Mouse (Mus musculus): Measurements from ENCODE around the gene Mvp. TPM values are rescaled to one million over a fixed set of nuclear protein-coding genes. Genes with fewer than 3 reads are reported as not detected.

Gene Mvp
- 39.1 and 72.4 TPM in 2 replicates for polyA plus RNA-seq (2012; ENCODE audit: insufficient read depth, low replicate concordance)

DNA sequence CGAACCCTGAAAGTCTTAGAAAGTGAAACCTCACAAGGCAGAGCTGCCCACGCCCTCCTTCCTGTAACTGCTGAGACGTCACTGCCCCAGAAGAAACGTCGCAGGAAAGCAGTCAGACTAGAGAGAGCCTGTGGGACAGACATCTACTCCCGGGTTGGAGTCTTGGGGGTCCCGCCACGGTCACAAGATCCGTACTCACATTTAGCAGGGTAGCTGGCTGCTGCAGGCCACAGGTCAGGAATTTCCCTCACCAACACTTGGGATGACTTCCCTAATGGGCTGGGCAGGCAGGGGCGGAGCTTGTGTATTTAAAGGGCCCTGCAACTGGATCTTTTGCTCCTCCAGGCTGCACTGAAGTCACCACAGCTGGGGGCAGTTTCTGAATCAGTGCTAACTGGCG is at the start of gene Mvp:
Mvp (minus strand) TSS at position 302 of the 400 bp plus-strand sequence.
- Histone ChIP-seq H3K9me3 (no peaks in the 10 kb centered on the region), H3K4me1 (peaks cover 85% of the 10 kb centered on the region), H3K4me3 (replicated peaks) (peak within 1 kb of the TSS; percentile 96), H3K27me3 (replicated peaks) (no peaks in the 10 kb centered on the region), H3K36me3 (replicated peaks; ENCODE audit: low read length) (peaks cover 53% of the 10 kb centered on the region)
- TF ChIP-seq GATA1 (IDR thresholded peaks at IDR 0.05; ENCODE audit: borderline replicate concordance, low read length) (no peak), FLI1 (IDR thresholded peaks at IDR 0.05; ENCODE audit: low read length) (no peak)

DNA sequence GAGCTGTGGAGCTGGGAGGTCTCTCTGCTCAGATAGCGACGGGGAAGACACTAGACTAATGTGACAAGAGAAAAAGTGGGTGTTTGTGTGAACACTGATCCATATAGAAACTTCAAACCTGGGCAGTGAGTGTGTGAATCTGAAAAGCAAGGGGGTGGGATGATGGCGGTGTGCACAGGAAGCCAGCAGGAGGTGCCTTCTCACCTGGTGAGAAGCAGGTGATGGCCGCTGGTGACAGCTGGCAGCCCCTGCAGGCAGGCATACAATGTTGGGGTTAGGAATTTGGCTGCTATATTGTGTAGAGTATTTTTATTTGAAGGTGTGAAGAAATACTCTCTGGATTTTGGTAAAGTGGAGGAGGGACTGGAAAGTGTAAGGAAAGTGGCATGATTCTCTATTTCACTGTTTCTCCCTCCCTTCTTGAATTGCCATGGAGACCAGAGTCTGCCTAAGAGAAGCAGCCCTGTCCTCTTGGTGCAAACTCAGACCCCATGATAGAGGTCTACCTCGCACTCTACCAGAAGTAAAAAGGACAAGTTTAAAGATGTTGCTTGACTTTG is 40.7 kb upstream of the Mvp start:
- no peaks in the 10 kb centered on the region for H3K36me3 ChIP-seq (replicated peaks; ENCODE audit: low read length)
- TF ChIP-seq FLI1 (IDR thresholded peaks at IDR 0.05; ENCODE audit: low read length), result no peak
- no peak for TF ChIP-seq GATA1 (IDR thresholded peaks at IDR 0.05; ENCODE audit: borderline replicate concordance, low read length)
- H3K4me3 ChIP-seq (replicated peaks), result no peak overlapping the region
- peaks cover 64% of the 10 kb centered on the region for H3K27me3 ChIP-seq (replicated peaks)
- H3K9me3 ChIP-seq, result peaks cover 7% of the 10 kb centered on the region; the same call in 1 of the 2 replicates
- peaks cover 15% of the 10 kb centered on the region; the same call in 1 of the 2 replicates for H3K4me1 ChIP-seq

DNA sequence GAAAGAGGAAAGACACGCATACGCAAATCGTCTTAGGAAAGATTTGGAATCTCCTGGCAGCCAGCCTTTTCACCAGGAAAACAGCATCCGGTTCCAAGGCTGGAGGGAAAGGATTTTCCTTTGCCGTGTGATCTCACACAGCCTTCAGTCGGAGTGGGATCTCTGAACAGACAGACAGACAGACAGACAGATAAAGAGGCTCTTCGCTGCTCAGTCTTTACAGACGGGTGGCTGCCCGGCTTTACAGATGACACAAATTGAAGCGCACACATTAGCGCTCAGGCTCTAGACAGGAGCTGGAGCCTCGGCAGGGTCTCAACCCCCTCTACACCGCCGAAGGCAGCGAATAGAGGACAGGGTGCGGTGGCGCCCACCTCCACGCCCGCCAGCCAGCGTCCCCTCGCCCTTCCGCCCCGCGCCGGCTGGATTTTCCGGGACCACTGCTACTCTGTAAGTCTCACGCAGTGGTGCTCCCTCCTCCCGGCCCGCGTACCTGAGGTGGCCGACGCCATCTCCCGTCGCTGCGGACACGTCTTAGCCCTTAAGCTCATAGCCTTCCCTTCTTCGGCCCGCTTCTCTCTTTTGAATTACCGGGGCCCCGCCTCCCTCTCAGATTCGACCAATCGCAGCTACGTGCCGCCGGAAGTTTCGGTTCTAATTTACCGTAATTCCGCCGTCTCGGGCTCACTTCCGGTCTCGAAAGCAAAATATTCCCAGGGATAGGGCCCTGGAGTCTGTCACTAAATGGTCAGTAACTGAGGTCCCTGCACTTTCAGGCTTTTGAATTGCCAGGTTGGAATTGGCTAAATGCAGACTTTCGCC is 27.6 kb upstream of the Mvp start, which contains the start of gene Kif22:
Kif22 (minus strand) TSS at position 621 of the 822 bp plus-strand sequence.
- TF ChIP-seq GATA1 (IDR thresholded peaks at IDR 0.05; ENCODE audit: borderline replicate concordance, low read length) (no peak), FLI1 (IDR thresholded peaks at IDR 0.05; ENCODE audit: low read length) (peak; percentile 96; the same call in 1 of the 2 replicates)
- peaks cover 2% of the 10 kb centered on the region for H3K27me3 ChIP-seq (replicated peaks)
- H3K4me1 ChIP-seq, result peaks cover 31% of the 10 kb centered on the region
- peaks cover 16% of the 10 kb centered on the region for H3K36me3 ChIP-seq (replicated peaks; ENCODE audit: low read length)
- H3K4me3 ChIP-seq (replicated peaks), result peak within 1 kb of the TSS; percentile 100
- H3K9me3 ChIP-seq, result peaks cover 7% of the 10 kb centered on the region; the same call in 1 of the 2 replicates

DNA sequence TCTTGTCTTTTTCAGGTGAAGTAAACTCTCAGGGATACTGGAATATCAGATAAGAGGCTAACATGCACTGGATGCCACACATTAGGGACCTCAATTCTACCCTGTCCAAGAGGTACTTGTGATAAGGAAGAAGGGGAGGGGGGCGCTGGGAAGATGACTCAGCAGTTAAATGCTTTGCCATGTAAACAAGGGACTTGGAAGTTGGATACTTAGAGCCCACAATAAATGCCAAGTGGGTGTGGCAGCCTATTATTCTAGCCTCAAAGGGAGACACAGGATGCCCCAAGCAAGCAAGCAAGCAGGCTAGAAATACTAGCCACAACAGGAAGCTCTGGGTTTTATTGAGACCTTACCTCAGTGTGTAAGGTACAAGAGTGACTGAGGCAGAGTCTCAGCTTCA is 16.8 kb upstream of the Mvp start:
- peaks cover 81% of the 10 kb centered on the region for H3K36me3 ChIP-seq (replicated peaks; ENCODE audit: low read length)

GRCm38 (mm10) chr7:127030172-127030571 is 15.8 kb upstream of the Mvp start:
- peaks cover 56% of the 10 kb centered on the region for H3K4me1 ChIP-seq
- H3K9me3 ChIP-seq, result no peaks in the 10 kb centered on the region
- no peak for TF ChIP-seq GATA1 (IDR thresholded peaks at IDR 0.05; ENCODE audit: borderline replicate concordance, low read length)
- TF ChIP-seq FLI1 (IDR thresholded peaks at IDR 0.05; ENCODE audit: low read length), result no peak
- no peaks in the 10 kb centered on the region for H3K27me3 ChIP-seq (replicated peaks)
- H3K36me3 ChIP-seq (replicated peaks; ENCODE audit: low read length), result peaks cover 72% of the 10 kb centered on the region
- H3K4me3 ChIP-seq (replicated peaks), result no peak overlapping the region

More for the DNA sequence above, 16.8 kb upstream of the Mvp start:
- H3K27me3 ChIP-seq (replicated peaks), result no peaks in the 10 kb centered on the region
- H3K9me3 ChIP-seq, result no peaks in the 10 kb centered on the region
- peaks cover 52% of the 10 kb centered on the region for H3K4me1 ChIP-seq
- TF ChIP-seq GATA1 (IDR thresholded peaks at IDR 0.05; ENCODE audit: borderline replicate concordance, low read length) (no peak), FLI1 (IDR thresholded peaks at IDR 0.05; ENCODE audit: low read length) (no peak)
- peak overlapping the region; percentile 67 for H3K4me3 ChIP-seq (replicated peaks)

DNA sequence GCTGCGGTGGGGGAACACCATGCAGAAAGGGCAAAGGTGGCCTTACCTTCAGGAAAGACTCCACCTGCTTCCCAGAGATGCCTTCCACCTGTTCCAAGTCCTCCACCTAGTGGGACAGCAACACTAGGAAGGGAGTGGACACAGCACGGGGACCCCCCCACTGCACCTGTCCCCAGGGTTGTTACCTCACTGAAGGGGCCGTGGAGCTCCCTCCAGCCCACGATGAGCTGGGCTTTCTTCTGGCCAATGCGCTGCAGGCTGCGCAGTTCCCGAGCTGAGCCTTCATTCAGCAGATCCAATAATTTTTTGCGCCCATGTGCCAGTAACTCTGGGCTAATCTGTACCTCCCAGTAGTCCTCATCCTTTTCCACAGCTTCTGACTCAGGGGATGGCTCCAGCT is 13.5 kb upstream of the Mvp start:
- TF ChIP-seq GATA1 (IDR thresholded peaks at IDR 0.05; ENCODE audit: borderline replicate concordance, low read length) (no peak), FLI1 (IDR thresholded peaks at IDR 0.05; ENCODE audit: low read length) (no peak)
- no peaks in the 10 kb centered on the region for H3K27me3 ChIP-seq (replicated peaks)
- no peaks in the 10 kb centered on the region for H3K9me3 ChIP-seq
- peaks cover 79% of the 10 kb centered on the region for H3K4me1 ChIP-seq
- H3K36me3 ChIP-seq (replicated peaks; ENCODE audit: low read length), result peaks cover 70% of the 10 kb centered on the region
- H3K4me3 ChIP-seq (replicated peaks), result peak overlapping the region; percentile 96

GRCm38 (mm10) chr7:127026984-127027726 is 12.7 kb upstream of the Mvp start, which contains the start of gene Maz:
TSS of gene Maz (minus strand) at chr7:127027037.
- Histone ChIP-seq H3K4me3 (replicated peaks) (peak within 1 kb of the TSS; percentile 96), H3K27me3 (replicated peaks) (no peaks in the 10 kb centered on the region), H3K4me1 (peaks cover 82% of the 10 kb centered on the region), H3K9me3 (no peaks in the 10 kb centered on the region), H3K36me3 (replicated peaks; ENCODE audit: low read length) (peaks cover 70% of the 10 kb centered on the region)
- TF ChIP-seq FLI1 (IDR thresholded peaks at IDR 0.05; ENCODE audit: low read length) (no peak), GATA1 (IDR thresholded peaks at IDR 0.05; ENCODE audit: borderline replicate concordance, low read length) (no peak)

GRCm38 (mm10) chr7:127026616-127026983 is 12.2 kb upstream of the Mvp start:
- no peak for TF ChIP-seq FLI1 (IDR thresholded peaks at IDR 0.05; ENCODE audit: low read length)
- no peak for TF ChIP-seq GATA1 (IDR thresholded peaks at IDR 0.05; ENCODE audit: borderline replicate concordance, low read length)
- H3K27me3 ChIP-seq (replicated peaks), result no peaks in the 10 kb centered on the region
- peaks cover 82% of the 10 kb centered on the region for H3K4me1 ChIP-seq
- peak overlapping the region; percentile 96 for H3K4me3 ChIP-seq (replicated peaks)
- H3K36me3 ChIP-seq (replicated peaks; ENCODE audit: low read length), result peaks cover 70% of the 10 kb centered on the region
- H3K9me3 ChIP-seq, result no peaks in the 10 kb centered on the region

DNA sequence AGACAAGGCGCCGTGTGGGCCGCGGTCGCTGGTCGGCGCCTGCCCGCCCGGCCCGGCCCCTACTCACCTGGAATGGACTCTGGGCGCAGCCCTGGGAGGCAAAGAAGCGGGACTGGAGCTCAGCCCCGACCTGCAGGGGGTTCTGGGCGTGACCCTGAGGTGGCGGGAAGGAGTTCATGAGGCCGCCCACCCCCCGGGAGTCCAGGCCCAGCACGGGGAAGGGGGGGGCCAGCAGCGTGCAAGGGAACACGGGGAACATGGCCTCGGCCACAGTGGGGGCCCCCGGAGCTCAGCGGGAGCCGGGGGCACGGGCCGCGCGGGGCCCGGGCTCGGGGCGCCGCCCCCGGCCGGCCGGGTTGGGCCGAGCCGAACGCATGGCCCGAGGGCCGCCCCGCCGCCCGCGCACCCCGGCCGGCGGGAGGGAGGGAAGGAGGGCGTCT is 11.8 kb upstream of the Mvp start:
- H3K9me3 ChIP-seq, result no peaks in the 10 kb centered on the region
- no peak for TF ChIP-seq GATA1 (IDR thresholded peaks at IDR 0.05; ENCODE audit: borderline replicate concordance, low read length)
- peaks cover 82% of the 10 kb centered on the region for H3K4me1 ChIP-seq
- H3K36me3 ChIP-seq (replicated peaks; ENCODE audit: low read length), result peaks cover 70% of the 10 kb centered on the region
- H3K27me3 ChIP-seq (replicated peaks), result no peaks in the 10 kb centered on the region
- H3K4me3 ChIP-seq (replicated peaks), result peak overlapping the region; percentile 96
